Mouse (Mus musculus) heart, postnatal 0 days (tissue): ENCODE data around the gene Cbl.

Source experiments
- CTCF ChIP-seq: IDR thresholded peaks from 2 replicates; pipeline ENCODE4 v1.5.1; 2016; ENCODE audit warnings: antibody characterized with exemption, control low read depth, low read depth
- EP300 ChIP-seq: IDR thresholded peaks from 2 replicates; pipeline ENCODE4 v1.6.1; 2016; ENCODE audit warnings: antibody characterized with exemption, low read depth

DNA sequence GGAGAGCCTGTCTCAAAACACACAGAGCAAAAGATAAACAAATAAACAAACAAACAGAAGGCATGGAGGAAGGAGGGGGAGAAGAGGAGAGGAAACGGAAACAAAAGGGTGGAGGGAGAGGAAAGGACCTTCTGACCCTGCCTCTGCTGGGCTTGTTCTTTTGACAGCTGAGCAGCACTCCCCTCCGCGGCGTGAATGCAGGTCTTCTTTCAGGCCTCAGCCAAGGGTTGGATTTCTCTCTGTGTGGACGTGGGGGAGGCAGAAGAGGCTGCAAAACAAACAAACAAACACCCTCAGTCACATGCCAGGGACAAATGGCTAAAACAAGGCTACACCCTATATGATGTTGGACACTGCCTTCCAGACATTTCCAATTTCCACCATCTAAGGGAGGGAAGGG is 108.8 kb downstream of the Cbl start:
- TF ChIP-seq CTCF (no peak), EP300 (no peak)
